Mouse (Mus musculus): Measurements from ENCODE around the gene 1810013L24Rik.
"Not testable (repeated sequence)": the region's sequence is repeated elsewhere in the genome, so short reads cannot be mapped to it uniquely, and the experiment has no call there.

1810013L24Rik gene

DNA sequence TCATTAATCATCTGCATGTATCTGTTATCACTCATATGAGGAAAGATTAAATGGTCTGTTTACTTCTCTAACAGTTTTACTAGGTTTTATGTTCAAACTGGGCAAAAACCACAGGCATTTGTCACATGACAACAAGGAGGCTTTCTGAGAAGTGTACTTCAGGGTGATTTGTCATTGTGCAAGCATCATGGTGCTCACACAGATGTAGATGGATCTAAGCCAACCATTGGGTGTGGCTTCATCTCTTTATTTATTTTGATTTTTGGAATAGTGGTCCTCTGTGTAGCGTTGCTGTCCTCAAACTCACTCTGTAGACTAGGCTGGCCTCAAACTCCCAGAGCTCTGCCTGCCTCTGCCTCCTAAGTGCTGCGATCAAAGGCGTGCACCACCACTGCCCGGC, 65.4 kb downstream of the 1810013L24Rik start:
- no peak for DNase-seq (ENCODE audit: low spot score)

DNA sequence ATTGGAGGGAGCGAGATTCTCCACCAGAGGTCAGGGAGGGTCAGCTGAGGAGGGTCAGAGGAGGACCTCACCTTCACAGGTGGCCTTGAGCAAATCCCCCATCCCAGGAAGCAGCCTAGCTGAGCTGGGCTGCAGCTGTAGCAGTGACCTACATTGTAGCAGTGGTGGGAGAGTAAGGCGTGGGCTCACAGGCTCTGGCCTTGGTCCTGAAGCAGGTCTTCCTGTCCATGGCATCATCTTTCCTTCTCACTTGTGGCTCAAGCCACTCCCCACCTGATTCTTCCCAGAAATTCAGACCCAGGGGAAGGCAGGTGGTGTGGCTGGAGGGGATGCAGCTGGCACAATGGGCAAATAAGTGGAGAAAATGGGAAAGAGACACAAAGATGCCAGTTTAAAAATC, 76.2 kb downstream of the 1810013L24Rik start:
- DNase-seq (ENCODE audit: low spot score) = not testable (repeated sequence)
